Mouse (Mus musculus): ENCODE data around the gene Ttc38. TPM values are rescaled to one million over a fixed set of nuclear protein-coding genes. Genes with fewer than 3 reads are reported as not detected.

The Ttc38 gene
- total and polyA plus RNA-seq, 3 experiments: 2.1 to 4.2 TPM; not detected in 1

DNA sequence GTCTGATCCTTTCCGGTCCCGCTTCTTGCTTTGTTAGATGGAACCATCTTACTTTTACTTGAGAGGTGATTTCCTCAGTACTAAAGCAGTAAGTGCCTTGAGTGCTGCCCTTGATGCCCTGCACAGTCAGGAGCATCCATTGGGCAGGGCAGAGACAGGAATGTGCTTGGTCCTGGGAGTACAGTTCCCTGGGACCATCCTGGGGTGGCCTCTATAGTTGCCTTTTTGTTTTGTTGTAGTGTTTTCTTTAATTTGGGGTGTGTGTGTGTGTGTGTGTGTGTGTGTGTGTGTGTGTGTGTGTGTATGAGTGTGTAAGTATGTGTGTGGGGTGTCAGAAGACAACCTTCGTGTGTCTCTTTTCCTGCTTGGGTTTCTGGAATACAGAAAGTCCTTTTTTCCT lies 47.8 kb upstream of the Ttc38 start:
- Histone ChIP-seq H3K36me3 (ENCODE audit: control insufficient read depth in 1 of 2, insufficient read depth in 2 of 2, low read length in 2 of 2) (no peaks in the 10 kb centered on the region), H3K4me3 (ENCODE audit: control insufficient read depth in 1 of 2, insufficient read depth in 1 of 2, low read depth in 2 of 2, low read length in 2 of 2) (no peak overlapping the region), H3K4me1 (ENCODE audit: control insufficient read depth in 1 of 2, insufficient read depth in 2 of 2, low read length in 2 of 2) (no peaks in the 10 kb centered on the region), H3K27ac (ENCODE audit: control insufficient read depth, low read depth, low read length) (no peak overlapping the region), H3K27me3 (ENCODE audit: control insufficient read depth in 1 of 2, insufficient read depth in 2 of 2, low read length in 2 of 2) (no peaks in the 10 kb centered on the region), H3K79me2 (ENCODE audit: control insufficient read depth, insufficient read depth, low read length, poor library complexity) (no peaks in the 10 kb centered on the region), H3K9me3 (replicated peaks; ENCODE audit: insufficient read depth, low read length) (no peaks in the 10 kb centered on the region), H3K9ac (ENCODE audit: control insufficient read depth, low read depth, low read length, poor library complexity, severe bottlenecking) (no peak overlapping the region)
- DNase-seq (ENCODE audit: low read depth, low spot score): no peak
- TF ChIP-seq TAL1 (IDR thresholded peaks at IDR 0.05; ENCODE audit: low read length) (no peak), NELFE (IDR thresholded peaks at IDR 0.05; ENCODE audit: low read depth, low read length) (no peak), MEF2A (IDR thresholded peaks at IDR 0.05; ENCODE audit: extremely low read depth, insufficient replicate concordance, low read depth, low read length, poor library complexity, severe bottlenecking) (no peak)

DNA sequence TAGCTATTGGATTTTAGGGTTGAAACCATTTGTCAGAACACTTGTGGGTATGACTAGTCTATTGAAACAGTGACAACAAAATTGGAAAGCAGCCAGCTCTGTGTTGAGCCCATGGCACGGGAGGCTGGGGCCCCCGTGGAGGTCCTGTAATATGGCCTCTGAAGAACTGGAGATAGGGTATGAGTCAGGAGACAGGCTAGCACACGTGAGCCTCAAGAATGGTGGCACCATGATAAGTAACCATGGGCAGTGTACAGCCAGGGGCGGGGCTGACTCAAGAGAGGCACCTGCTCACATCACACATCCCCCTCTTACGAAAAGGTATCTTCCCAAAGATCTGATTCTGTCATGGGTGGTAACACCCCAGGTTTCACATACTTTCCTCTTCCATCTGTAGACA lies 45.4 kb upstream of the Ttc38 start:
- Histone ChIP-seq H3K27ac (ENCODE audit: control insufficient read depth, low read depth, low read length) (no peak overlapping the region), H3K27me3 (ENCODE audit: control insufficient read depth in 1 of 2, insufficient read depth in 2 of 2, low read length in 2 of 2) (no peaks in the 10 kb centered on the region), H3K4me1 (ENCODE audit: control insufficient read depth in 1 of 2, insufficient read depth in 2 of 2, low read length in 2 of 2) (no peaks in the 10 kb centered on the region), H3K9ac (ENCODE audit: control insufficient read depth, low read depth, low read length, poor library complexity, severe bottlenecking) (no peak overlapping the region), H3K9me3 (replicated peaks; ENCODE audit: insufficient read depth, low read length) (no peaks in the 10 kb centered on the region), H3K36me3 (ENCODE audit: control insufficient read depth in 1 of 2, insufficient read depth in 2 of 2, low read length in 2 of 2) (no peaks in the 10 kb centered on the region), H3K4me3 (ENCODE audit: control insufficient read depth in 1 of 2, insufficient read depth in 1 of 2, low read depth in 2 of 2, low read length in 2 of 2) (no peak overlapping the region), H3K79me2 (ENCODE audit: control insufficient read depth, insufficient read depth, low read length, poor library complexity) (no peaks in the 10 kb centered on the region)
- TF ChIP-seq GABPA (IDR thresholded peaks at IDR 0.05; ENCODE audit: low read depth, low read length): no peak
- no peak for TF ChIP-seq POLR2A (IDR thresholded peaks at IDR 0.05; ENCODE audit: control insufficient read depth in 1 of 2, insufficient read depth in 1 of 2, low read depth in 1 of 2, low read length in 2 of 2, poor library complexity in 1 of 2)
- no peak for TF ChIP-seq MYC (IDR thresholded peaks at IDR 0.05; ENCODE audit: low read depth, low read length)
- TF ChIP-seq UBTF (IDR thresholded peaks at IDR 0.05; ENCODE audit: borderline replicate concordance, insufficient read depth, low read depth, low read length): no peak
- TF ChIP-seq RAD21 (IDR thresholded peaks at IDR 0.05; ENCODE audit: low read depth, low read length): no peak
- no peak for TF ChIP-seq NRF1 (IDR thresholded peaks at IDR 0.05; ENCODE audit: insufficient read depth, low read depth, low read length, poor library complexity, severe bottlenecking)
- TF ChIP-seq TAL1 (IDR thresholded peaks at IDR 0.05; ENCODE audit: low read length): no peak
- no peak for TF ChIP-seq USF2 (IDR thresholded peaks at IDR 0.05; ENCODE audit: borderline replicate concordance in 1 of 2, insufficient read depth in 1 of 2, low read depth in 1 of 2, low read length in 2 of 2)
- no peak for TF ChIP-seq CHD2 (IDR thresholded peaks at IDR 0.05; ENCODE audit: low read length)
- no peak for TF ChIP-seq JUND (IDR thresholded peaks at IDR 0.05; ENCODE audit: low read depth, low read length)
- no peak for TF ChIP-seq GATA1 (IDR thresholded peaks at IDR 0.05; ENCODE audit: low read depth, low read length)
- no peak for TF ChIP-seq MXI1 (IDR thresholded peaks at IDR 0.05; ENCODE audit: low read depth, low read length)
- no peak for TF ChIP-seq EP300 (IDR thresholded peaks at IDR 0.05; ENCODE audit: low read depth in 1 of 2, low read length in 2 of 2)
- no peak for TF ChIP-seq POLR2AphosphoS2 (IDR thresholded peaks at IDR 0.05; ENCODE audit: low read length)
- TF ChIP-seq HCFC1 (IDR thresholded peaks at IDR 0.05; ENCODE audit: low read depth, low read length): no peak
- TF ChIP-seq MAFK (IDR thresholded peaks at IDR 0.05; ENCODE audit: borderline replicate concordance, low read depth, low read length): no peak
- no peak for TF ChIP-seq SMC3 (IDR thresholded peaks at IDR 0.05; ENCODE audit: low read depth, low read length)
- no peak for TF ChIP-seq USF1 (IDR thresholded peaks at IDR 0.05; ENCODE audit: low read depth, low read length)
- TF ChIP-seq ZNF384 (IDR thresholded peaks at IDR 0.05; ENCODE audit: low read depth, low read length): no peak
- TF ChIP-seq TCF12 (IDR thresholded peaks at IDR 0.05; ENCODE audit: low read depth, low read length): no peak
- DNase-seq (ENCODE audit: low read depth, low spot score): no peak
